Mouse (Mus musculus) cortical plate, adult 2 months (tissue): ENCODE measurements around the gene Ier3.

Source experiments
- CTCF ChIP-seq: fragments of 200-500 bp; IDR thresholded peaks from 2 replicates; pipeline ENCODE4 v1.5.1; 2011; ENCODE audit warnings: mild to moderate bottlenecking, control low read depth, low read length; ENCODE audit not compliant: insufficient read depth; ENCODE audit errors: extremely low read depth
- POLR2A ChIP-seq: fragments of 200-500 bp; IDR thresholded peaks from 2 replicates; pipeline ENCODE4 v1.6.1; 2011; ENCODE audit warnings: mild to moderate bottlenecking, low read length, control low read depth; ENCODE audit not compliant: insufficient read depth; ENCODE audit errors: extremely low read depth

- TF ChIP-seq CTCF (no peak), POLR2A (no peak)
These were observed 17.6 kb upstream of the Ier3 start for GRCm38 (mm10) chr17:35803858-35804399.
